In the genomic region with DNA sequence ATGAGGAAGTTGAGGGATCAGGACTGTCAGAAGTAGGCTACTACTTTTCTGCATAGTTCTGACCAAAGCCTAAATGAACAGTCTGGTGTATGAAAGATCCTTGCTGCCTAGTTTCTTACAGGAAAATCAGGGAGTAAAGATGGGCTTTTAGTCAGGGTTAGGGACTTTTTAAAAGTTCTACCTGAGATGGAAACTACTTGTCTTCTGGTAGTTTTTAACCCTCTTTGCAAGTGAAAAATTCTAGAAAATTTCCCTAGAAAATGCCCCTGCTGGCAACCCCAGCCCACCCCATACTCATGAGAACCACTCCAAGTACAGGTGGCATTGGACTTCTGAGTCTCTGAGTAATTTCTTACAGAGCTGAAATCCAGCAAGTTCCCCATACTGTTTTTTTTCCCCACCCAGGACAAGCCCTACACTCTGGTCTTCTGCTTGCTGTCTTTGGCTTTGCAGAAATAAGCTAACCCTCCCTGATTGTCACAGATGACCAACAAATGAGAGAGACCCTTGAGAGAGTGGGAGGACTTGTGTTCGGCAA, we compare ENCODE assay signal across 25 mouse cellular contexts.
"Had no signal": no experiment of that assay in that cellular context is flagged by ENCODE, and none has a peak within 500 bp of the region (broad histone marks: within the 10 kb centered on the region; RNA-seq: fewer than 3 reads in every experiment).

No protein-coding gene starts in this region.

- H3K27ac ChIP-seq: embryonic facial prominence, embryonic 10.5 days; embryonic facial prominence, embryonic 12.5 days; embryonic facial prominence, embryonic 13.5 days; embryonic facial prominence, embryonic 15.5 days; forebrain, embryonic 10.5 days; forebrain, embryonic 12.5 days; forebrain, embryonic 13.5 days; forebrain, embryonic 15.5 days; gastrocnemius, adult 2 months; heart, adult 2 months had no signal

- DNase-seq: cerebellum, adult 9-10 months; cerebellum, adult 9-11 months; cerebellum, postnatal 10 days; cerebellum, postnatal 14 days; cerebellum, postnatal 25 days; cerebellum, postnatal 36 days; embryo, embryonic 11 days; forebrain, postnatal 0 days; gastrocnemius, postnatal 10 days; gastrocnemius, postnatal 14 days; gastrocnemius, postnatal 25 days; gastrocnemius, postnatal 36 days; heart, adult 11 months; heart, adult 18-20 months; heart, adult 2 months had no signal

- H3K4me3 ChIP-seq: embryonic facial prominence, embryonic 10.5 days; embryonic facial prominence, embryonic 12.5 days; embryonic facial prominence, embryonic 13.5 days; embryonic facial prominence, embryonic 15.5 days; erythroblast, embryonic 14.5 days; forebrain, embryonic 10.5 days; forebrain, embryonic 12.5 days; forebrain, embryonic 13.5 days; forebrain, embryonic 15.5 days; gastrocnemius, adult 2 months; heart, adult 2 months had no signal

- H3K9ac ChIP-seq: embryonic facial prominence, embryonic 12.5 days; embryonic facial prominence, embryonic 13.5 days; embryonic facial prominence, embryonic 15.5 days; forebrain, embryonic 12.5 days; forebrain, embryonic 13.5 days; forebrain, embryonic 15.5 days; forebrain, postnatal 0 days had no signal

- H3K36me3 ChIP-seq: embryonic facial prominence, embryonic 10.5 days; embryonic facial prominence, embryonic 12.5 days; embryonic facial prominence, embryonic 13.5 days; embryonic facial prominence, embryonic 15.5 days; forebrain, embryonic 10.5 days; forebrain, embryonic 12.5 days; forebrain, embryonic 15.5 days had no signal

- H3K4me2 ChIP-seq: embryonic facial prominence, embryonic 12.5 days; embryonic facial prominence, embryonic 13.5 days; embryonic facial prominence, embryonic 15.5 days; forebrain, embryonic 12.5 days; forebrain, embryonic 13.5 days; forebrain, embryonic 15.5 days had no signal

- H3K9me3 ChIP-seq: embryonic facial prominence, embryonic 10.5 days; embryonic facial prominence, embryonic 12.5 days; embryonic facial prominence, embryonic 13.5 days; embryonic facial prominence, embryonic 15.5 days; forebrain, embryonic 10.5 days; forebrain, embryonic 12.5 days; forebrain, embryonic 13.5 days; forebrain, embryonic 15.5 days had no signal

- H3K27me3 ChIP-seq: embryonic facial prominence, embryonic 12.5 days; embryonic facial prominence, embryonic 13.5 days; embryonic facial prominence, embryonic 15.5 days; forebrain, embryonic 12.5 days; forebrain, embryonic 13.5 days; forebrain, embryonic 15.5 days had no signal

- H3K4me1 ChIP-seq: embryonic facial prominence, embryonic 12.5 days; embryonic facial prominence, embryonic 13.5 days; forebrain, embryonic 15.5 days had no signal
